Mouse (Mus musculus): Measurements from ENCODE around the gene Tmem129. TPM values are rescaled to one million over a fixed set of nuclear protein-coding genes. Genes with fewer than 3 reads are reported as not detected.

Tmem129 gene
- polyA plus RNA-seq, 1 experiment = 51.3 TPM

GRCm38 (mm10) chr5:33687142-33687541, 28.9 kb upstream of the Tmem129 start:
- no peak for DNase-seq (ENCODE audit: low read depth)

GRCm38 (mm10) chr5:33684932-33685331, 26.7 kb upstream of the Tmem129 start:
- DNase-seq (ENCODE audit: low read depth) = no peak

- DNase-seq (ENCODE audit: low read depth) = no peak
Observed at GRCm38 (mm10) chr5:33683897-33684652, 25.9 kb upstream of the Tmem129 start.

GRCm38 (mm10) chr5:33682963-33683362, 24.7 kb upstream of the Tmem129 start:
- DNase-seq (ENCODE audit: low read depth) = no peak

- DNase-seq (ENCODE audit: low read depth) = no peak
Observed at GRCm38 (mm10) chr5:33681611-33682388, 23.6 kb upstream of the Tmem129 start.

GRCm38 (mm10) chr5:33681044-33681443, 22.8 kb upstream of the Tmem129 start:
- no peak for DNase-seq (ENCODE audit: low read depth)

- no peak for DNase-seq (ENCODE audit: low read depth)
Observed at GRCm38 (mm10) chr5:33678244-33678643, 20.0 kb upstream of the Tmem129 start.

- DNase-seq (ENCODE audit: low read depth) = no peak
Observed at GRCm38 (mm10) chr5:33675964-33676363, 17.7 kb upstream of the Tmem129 start.

- no peak for DNase-seq (ENCODE audit: low read depth)
Observed at GRCm38 (mm10) chr5:33674439-33674838, 16.2 kb upstream of the Tmem129 start.

GRCm38 (mm10) chr5:33671659-33672058, 13.4 kb upstream of the Tmem129 start:
- no peak for DNase-seq (ENCODE audit: low read depth)

GRCm38 (mm10) chr5:33668223-33668622, 10.0 kb upstream of the Tmem129 start:
- DNase-seq (ENCODE audit: low read depth) = no peak

GRCm38 (mm10) chr5:33658664-33659050, 441 bp upstream of the Tmem129 start:
- no peak for DNase-seq (ENCODE audit: low read depth)

- DNase-seq (ENCODE audit: low read depth) = no peak
Observed at GRCm38 (mm10) chr5:33657251-33657786, 897 bp downstream of the Tmem129 start.

GRCm38 (mm10) chr5:33656739-33657138, 1.5 kb downstream of the Tmem129 start:
- no peak for DNase-seq (ENCODE audit: low read depth)

GRCm38 (mm10) chr5:33655251-33655840, 2.9 kb downstream of the Tmem129 start:
- no peak for DNase-seq (ENCODE audit: low read depth)

GRCm38 (mm10) chr5:33654424-33654823, 3.8 kb downstream of the Tmem129 start:
- DNase-seq (ENCODE audit: low read depth) = no peak

- no peak for DNase-seq (ENCODE audit: low read depth)
Observed at GRCm38 (mm10) chr5:33652783-33653173, 5.4 kb downstream of the Tmem129 start.

GRCm38 (mm10) chr5:33651921-33652782, 6.1 kb downstream of the Tmem129 start, which contains the start of gene Slbp:
Gene Slbp (minus strand): TSS chr5:33652574.
- DNase-seq (ENCODE audit: low read depth) = peak; percentile 62

GRCm38 (mm10) chr5:33651541-33651920, 6.7 kb downstream of the Tmem129 start:
- DNase-seq (ENCODE audit: low read depth) = no peak

- DNase-seq (ENCODE audit: low read depth) = no peak
Observed at GRCm38 (mm10) chr5:33651017-33651416, 7.2 kb downstream of the Tmem129 start.

- no peak for DNase-seq (ENCODE audit: low read depth)
Observed at GRCm38 (mm10) chr5:33640652-33641051, 17.6 kb downstream of the Tmem129 start.
